Mouse (Mus musculus) fat pad, adult 2 months (tissue): ENCODE measurements around the gene Crocc.

Source experiments
- DNase-seq: peaks from one replicate; pipeline ENCODE4 v3.0.0-alpha.2; 2011; ENCODE audit warnings: low read depth, low spot score; ENCODE audit errors: extremely low read depth

Gene Crocc

DNA sequence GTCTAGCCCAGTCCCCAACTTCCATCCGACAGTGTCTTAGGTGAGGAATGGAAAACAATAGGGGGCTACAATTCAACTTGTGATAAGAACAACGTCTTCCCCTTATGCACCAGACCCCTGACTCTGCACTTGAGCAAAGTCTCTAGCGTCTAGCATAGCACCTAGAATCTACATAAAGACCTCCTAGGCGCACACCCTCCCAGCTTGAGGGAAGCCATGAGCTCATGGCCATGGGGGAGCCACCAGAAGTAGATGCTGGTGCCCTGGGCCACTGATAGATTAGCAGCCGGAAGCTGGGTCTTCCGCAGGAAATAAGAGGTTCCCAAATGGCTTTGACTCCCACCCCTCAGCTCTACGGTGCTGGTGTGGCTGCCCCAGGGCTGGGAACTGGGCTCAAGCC is 72.9 kb downstream of the Crocc start:
- no peak for DNase-seq

DNA sequence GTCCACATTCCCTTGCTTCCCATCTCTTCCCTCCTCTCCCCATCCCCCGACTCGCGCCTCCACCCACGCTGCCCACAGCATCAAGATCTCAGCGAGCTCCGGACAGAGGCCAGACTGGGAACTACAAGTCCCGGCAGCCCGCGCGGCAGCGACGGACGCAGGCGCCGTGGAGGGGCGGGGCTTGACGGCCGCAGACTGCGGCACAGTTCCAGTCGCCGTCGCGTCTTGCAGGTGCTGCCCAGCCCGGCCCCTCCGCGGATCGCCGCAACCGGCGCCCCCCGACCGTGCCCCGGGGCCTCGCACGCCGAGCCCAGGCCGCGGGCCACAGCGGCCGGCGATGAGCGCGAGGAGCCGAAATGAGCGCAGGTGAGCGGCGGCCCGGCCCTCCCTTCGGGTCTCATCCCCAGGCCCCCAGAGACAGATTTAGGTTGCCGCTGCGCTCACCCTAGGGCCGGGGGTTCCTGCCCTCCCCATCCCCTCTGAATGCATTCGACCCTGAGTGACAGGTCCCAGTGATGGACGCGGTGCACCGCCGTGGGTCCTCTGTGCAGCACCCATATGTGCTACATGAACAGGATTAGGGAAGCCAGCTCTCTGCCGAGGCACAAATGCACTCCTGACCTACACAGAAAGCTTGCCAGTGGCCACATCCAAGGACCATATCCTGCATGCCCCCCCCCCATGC is 73.5 kb downstream of the Crocc start, which contains the start of gene Atp13a2:
Atp13a2 (plus strand) TSS at position 163 of the 685 bp plus-strand sequence.
- no peak for DNase-seq

DNA sequence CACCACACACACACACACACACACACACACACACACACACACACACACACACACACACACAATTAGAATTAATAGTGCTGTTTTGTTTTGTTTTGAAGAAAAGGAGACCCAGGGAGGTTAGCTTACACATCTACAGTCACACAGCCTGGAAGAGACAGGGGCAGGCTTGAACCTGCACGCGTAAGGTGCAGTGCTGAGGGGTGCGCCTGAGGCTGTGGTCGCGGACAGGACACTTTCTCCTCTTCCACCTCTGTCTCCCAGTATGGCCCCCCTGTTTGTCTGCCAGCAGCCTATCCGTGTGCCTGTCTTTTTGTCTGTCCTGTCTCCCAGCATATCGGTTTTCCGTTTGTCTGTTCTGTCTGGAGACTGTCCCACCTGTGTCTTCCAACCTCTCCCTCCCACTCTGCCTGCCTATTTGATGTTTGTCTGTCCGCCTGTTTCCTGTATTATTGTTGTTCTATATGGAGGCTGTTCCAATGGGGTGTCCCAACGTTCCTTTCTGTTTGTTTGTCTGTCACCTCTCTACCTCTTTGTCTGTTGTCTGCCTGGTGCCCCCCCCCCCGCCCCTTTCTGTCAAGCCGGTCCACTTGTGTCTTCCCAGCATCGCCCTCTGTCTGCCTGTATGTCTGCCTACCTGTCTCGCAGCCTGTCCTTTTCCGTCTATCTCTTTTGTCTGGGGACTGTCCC is 74.2 kb downstream of the Crocc start:
- no peak for DNase-seq

- DNase-seq: peak; percentile 70
Measured at GRCm38 (mm10) chr4:140984544-140984943, 75.8 kb downstream of the Crocc start.

GRCm38 (mm10) chr4:140983442-140983841 is 76.9 kb downstream of the Crocc start:
- no peak for DNase-seq

- DNase-seq: no peak
Measured at GRCm38 (mm10) chr4:140982808-140983207, 77.5 kb downstream of the Crocc start.

- DNase-seq: no peak
Measured at GRCm38 (mm10) chr4:140981605-140982004, 78.7 kb downstream of the Crocc start.

GRCm38 (mm10) chr4:140977886-140978692 is 82.3 kb downstream of the Crocc start:
- no peak for DNase-seq

DNA sequence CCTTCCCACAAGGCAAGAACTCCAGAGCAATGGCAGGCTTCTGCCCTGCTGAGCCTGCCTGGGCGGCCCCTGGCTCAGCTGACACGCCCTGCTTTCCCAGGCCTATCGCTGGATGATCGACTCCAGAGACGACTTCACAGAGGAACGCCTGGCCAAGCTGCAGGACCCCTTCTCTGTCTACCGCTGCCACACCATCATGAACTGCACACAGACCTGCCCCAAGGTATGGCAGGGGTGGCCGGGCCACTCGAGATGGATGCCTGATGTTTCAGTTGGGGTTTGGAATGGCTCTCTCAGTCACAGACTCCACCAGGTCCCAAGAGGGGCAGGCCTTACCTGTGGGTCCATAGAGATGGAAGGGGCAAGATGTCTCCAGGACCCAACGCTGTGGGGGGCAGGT is 83.1 kb downstream of the Crocc start:
- DNase-seq: no peak

DNA sequence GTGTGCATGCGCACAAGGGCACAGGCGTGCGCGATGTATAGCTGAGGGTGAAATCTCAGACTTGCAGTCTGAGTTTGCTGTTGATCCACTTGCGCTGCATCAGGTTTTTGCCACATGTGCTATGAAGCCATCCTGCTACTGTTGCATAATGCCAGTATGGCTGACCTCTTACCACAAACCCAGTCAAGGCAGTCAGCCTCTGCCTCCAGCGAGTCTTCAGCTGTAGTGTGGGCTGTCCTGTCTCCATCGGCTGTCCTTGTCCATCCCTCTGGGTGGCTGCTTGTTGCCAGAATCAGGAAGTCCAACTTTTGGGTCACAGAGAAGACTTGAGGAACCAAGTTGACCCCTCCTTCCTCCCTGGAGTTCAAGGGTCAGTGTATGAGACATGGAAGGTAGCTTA is 85.0 kb downstream of the Crocc start:
- no peak for DNase-seq

DNA sequence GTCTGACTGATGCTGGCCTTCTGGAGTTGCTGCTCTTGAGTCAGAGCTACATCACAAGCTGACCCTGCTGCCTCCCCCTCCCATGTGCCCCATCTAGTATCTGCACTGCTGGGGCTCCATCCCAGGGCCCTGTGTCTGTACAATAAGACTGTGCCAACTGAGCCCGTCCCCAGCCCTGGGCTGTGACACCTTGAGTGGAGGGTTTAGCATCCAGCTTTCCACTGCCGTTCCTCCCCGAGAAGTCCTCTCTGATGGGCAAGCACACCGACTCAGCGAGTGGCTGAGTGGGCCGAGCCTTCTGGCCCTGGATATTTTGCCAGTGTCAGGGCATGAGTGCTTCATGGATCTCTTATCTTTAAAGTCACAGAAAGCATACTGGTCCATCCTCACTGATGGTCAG is 85.9 kb downstream of the Crocc start:
- DNase-seq: no peak

DNA sequence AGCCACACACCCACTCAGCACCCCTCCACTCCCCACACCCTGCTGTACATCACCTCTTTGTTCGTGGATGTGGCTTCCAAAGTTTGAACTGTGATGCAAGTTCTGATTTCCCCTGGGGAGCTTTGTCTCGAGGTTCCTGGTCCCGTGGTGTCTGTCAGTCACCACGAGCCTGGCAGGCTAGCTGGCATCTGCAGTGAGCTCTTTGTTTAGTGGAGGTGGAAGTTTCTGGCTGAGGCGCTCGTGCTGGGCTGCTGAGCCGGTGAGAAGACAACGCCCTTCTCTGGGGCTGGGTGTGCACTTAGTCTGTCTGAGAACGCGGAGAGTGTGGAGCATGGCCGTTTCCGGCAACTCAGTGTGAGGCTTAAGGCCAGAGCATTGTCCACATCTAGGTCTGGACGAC is 88.7 kb downstream of the Crocc start:
- DNase-seq: no peak

GRCm38 (mm10) chr4:140967386-140968159 is 92.8 kb downstream of the Crocc start:
- no peak for DNase-seq
